Mouse (Mus musculus) splenic B cell, adult 2 months (primary cell): ENCODE results near the gene Aamdc.

ENCODE experiments used
- DNase-seq: peaks from one replicate; pipeline ENCODE4 v3.0.0-alpha.2; 2011; ENCODE audit warnings: low read depth, low spot score
- H3K27me3 ChIP-seq: 2 replicates; pipeline ENCODE4 v1.6.1; 2012; ENCODE audit warnings: mild to moderate bottlenecking, low read length, moderate library complexity, mixed read lengths; ENCODE audit not compliant: control insufficient read depth, poor library complexity, insufficient read depth, severe bottlenecking
- H3K36me3 ChIP-seq: 2 replicates; pipeline ENCODE4 v1.6.1; 2012; ENCODE audit warnings: mild to moderate bottlenecking, low read length, moderate library complexity, mixed read lengths; ENCODE audit not compliant: control insufficient read depth, poor library complexity, insufficient read depth, severe bottlenecking

Aamdc gene

GRCm38 (mm10) chr7:97579067-97579975 is at the start of gene Aamdc, which contains the start of gene Rsf1:
Gene Aamdc, minus strand, starts transcription at chr7:97579497.
Gene Rsf1, plus strand, starts transcription at chr7:97579889.
- peak; percentile 95 for DNase-seq
- Histone ChIP-seq H3K36me3 (no peaks in the 10 kb centered on the region), H3K27me3 (no peaks in the 10 kb centered on the region)

- Histone ChIP-seq H3K36me3 (no peaks in the 10 kb centered on the region; the same call in 1 of the 2 replicates), H3K27me3 (no peaks in the 10 kb centered on the region)
- no peak for DNase-seq
These were observed 44.1 kb upstream of the Aamdc start for GRCm38 (mm10) chr7:97623402-97623801.

- Histone ChIP-seq H3K36me3 (no peaks in the 10 kb centered on the region; the same call in 1 of the 2 replicates), H3K27me3 (no peaks in the 10 kb centered on the region)
- no peak for DNase-seq
These were observed 43.4 kb upstream of the Aamdc start for GRCm38 (mm10) chr7:97622676-97623075.

- Histone ChIP-seq H3K27me3 (no peaks in the 10 kb centered on the region), H3K36me3 (no peaks in the 10 kb centered on the region; the same call in 1 of the 2 replicates)
- DNase-seq = no peak
These were observed 42.0 kb upstream of the Aamdc start for GRCm38 (mm10) chr7:97621346-97621745.

DNA sequence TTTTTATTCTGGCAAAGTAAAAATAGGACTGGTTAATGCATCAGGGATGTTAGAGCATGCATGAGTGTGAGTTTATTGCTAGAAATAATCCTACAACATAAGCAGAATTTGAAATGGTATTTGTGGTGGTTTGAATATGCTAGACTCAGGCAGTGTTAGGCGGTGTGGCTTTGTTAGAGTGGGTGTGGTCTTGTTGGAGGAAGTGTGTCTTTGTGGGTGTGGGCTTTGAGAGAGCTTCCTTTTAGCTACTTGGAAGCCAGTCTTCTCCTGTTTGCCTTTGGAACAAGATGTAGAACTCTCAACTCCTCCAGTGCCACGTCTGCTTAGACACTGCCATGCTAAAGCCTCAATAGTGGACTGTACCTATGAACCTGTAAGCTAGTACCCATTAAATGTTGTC is 19.3 kb upstream of the Aamdc start:
- H3K27me3 ChIP-seq = no peaks in the 10 kb centered on the region
- DNase-seq = peak; percentile 48

DNA sequence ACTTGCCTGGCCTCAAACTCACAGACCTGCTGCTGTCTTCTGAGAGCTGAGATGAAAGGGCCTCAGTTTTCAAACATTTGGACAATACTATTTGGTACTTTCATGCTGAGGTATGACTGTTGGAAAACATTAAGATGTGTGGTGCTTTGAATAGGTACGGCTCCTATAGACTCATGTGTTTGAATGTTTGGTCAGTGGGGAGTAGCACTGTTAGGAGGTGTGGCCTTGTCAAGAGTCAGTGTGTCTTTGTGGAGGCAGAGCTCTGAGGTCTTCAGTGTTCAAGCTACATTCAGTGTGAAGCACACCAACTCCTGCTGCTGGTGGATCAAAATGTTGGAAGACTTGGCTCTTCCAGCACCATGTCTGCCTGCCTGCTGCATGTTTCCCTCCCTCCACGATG is 14.2 kb upstream of the Aamdc start:
- DNase-seq = no peak
- Histone ChIP-seq H3K27me3 (no peaks in the 10 kb centered on the region), H3K36me3 (no peaks in the 10 kb centered on the region)

More for the DNA sequence above, 19.3 kb upstream of the Aamdc start:
- no peaks in the 10 kb centered on the region for H3K36me3 ChIP-seq

DNA sequence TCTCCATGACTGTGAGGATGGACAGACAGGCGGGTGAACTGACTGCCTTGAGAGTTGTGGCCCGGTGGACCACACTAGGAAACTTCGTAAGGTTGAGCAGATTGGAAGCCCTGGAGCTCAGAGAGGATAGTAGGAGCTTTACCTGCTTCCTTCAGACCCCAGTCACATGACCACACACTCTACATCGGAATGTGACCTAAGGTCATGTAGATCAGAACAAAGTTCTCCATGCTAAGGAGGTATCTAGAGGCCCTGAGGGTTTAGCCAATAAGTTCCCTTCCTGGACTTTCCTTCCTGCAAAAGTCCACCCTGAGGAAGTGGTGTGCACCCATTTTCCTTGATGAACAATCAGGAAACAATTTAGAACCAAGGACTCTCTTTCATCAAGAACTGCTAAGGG is 13.1 kb upstream of the Aamdc start:
- no peaks in the 10 kb centered on the region for H3K36me3 ChIP-seq
- DNase-seq = no peak
- no peaks in the 10 kb centered on the region for H3K27me3 ChIP-seq

DNA sequence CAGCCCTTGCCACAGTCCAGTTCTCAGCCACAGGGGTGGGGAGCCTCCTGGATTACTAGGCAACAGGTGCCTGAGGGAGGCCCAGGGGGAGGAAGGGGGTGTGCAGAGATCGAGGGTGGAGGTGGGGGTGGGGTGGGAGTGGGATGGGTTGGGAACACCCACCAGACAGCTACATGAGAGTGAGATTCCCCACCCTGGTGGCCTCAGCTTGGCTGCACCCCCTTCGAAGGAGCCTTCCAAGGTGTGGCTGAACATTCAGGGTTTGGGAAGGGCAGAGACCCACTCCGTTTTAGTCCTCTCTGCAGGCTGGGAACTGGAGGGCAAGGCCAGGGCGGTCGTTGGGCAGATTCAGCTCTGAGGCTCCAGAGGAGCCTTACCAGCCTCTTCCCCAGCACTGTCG is 12.0 kb upstream of the Aamdc start:
- Histone ChIP-seq H3K36me3 (no peaks in the 10 kb centered on the region), H3K27me3 (no peaks in the 10 kb centered on the region)
- DNase-seq = no peak

DNA sequence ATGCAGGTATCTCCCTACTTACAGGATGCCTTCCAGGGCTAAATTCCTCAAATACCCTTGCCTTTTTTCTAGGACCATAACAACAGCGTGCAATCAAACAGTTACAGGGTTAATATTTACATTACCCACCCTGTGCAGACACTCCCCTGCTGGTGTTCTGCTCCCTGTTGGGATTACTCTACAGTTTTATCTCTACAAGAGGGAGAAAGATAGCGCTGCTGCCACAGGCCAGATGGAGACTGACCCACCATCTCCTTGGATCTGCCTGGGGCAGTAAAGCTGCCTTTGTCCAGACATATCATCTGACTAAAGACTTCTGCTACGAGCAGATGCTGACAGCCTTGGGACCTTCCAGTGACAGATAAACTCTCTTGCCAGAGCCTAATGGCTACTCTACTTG is 11.2 kb upstream of the Aamdc start:
- no peaks in the 10 kb centered on the region for H3K27me3 ChIP-seq
- no peaks in the 10 kb centered on the region for H3K36me3 ChIP-seq
- no peak for DNase-seq

GRCm38 (mm10) chr7:97588506-97588905 is 9.2 kb upstream of the Aamdc start:
- no peaks in the 10 kb centered on the region for H3K36me3 ChIP-seq
- no peaks in the 10 kb centered on the region for H3K27me3 ChIP-seq
- no peak for DNase-seq

DNA sequence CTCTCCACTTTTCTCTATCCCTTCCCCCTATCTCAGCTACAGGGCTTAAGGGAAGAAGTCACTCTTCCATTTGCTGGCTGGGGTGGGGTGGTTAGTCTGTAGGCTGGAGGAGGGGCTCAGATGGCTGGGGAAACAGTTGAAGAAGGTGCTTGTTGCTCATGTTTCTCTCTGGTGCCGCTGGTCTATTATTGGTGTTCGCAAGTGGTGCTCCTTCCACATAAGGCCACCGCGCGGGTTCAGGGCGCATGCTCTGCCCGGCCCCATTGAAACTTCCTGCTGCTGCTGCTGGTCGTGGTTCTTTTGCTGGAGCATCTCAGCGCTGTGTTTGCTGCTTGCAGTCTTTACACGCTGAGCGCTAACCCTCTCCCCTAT is 1.5 kb upstream of the Aamdc start:
- DNase-seq = peak; percentile 89
- no peaks in the 10 kb centered on the region for H3K36me3 ChIP-seq
- H3K27me3 ChIP-seq = no peaks in the 10 kb centered on the region

GRCm38 (mm10) chr7:97579976-97580842 is 912 bp upstream of the Aamdc start:
- no peaks in the 10 kb centered on the region for H3K27me3 ChIP-seq
- no peaks in the 10 kb centered on the region for H3K36me3 ChIP-seq
- peak; percentile 44 for DNase-seq

DNA sequence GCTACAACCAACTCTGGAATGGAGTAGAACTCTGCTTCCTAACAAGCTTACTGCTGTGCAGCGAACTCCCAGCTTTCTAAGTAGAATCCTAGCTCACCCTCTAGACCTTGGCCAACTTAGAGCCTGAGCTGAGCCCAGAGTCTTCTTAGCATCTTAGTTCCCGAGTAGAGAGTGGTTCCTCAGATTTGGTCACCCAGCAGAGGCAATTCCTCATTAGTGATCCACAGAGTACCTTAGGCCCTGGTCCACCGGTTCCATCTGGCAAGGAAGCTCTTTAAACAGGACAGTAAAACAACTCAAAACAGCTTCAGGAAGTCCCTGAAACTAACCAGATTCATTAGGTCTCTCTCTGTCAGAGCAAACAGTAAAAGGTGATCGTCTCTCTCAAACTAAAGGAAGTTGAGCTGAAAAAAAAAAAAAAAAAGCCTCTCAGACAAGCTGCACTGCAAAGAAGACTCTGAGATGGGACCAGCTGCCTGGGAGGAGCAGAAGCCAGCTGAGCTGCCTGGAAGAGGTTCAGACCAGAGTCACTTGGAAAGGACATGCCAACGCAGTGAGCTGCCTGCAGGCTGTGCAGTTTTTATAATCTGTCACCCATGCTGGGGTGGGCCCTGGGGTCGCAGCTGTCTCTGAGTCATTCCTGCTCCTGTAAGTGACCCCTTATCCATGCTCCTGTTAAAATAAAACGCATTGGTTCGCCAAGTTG is 783 bp downstream of the Aamdc start:
- Histone ChIP-seq H3K36me3 (no peaks in the 10 kb centered on the region; the same call in 1 of the 2 replicates), H3K27me3 (no peaks in the 10 kb centered on the region)
- DNase-seq = peak; percentile 17

DNA sequence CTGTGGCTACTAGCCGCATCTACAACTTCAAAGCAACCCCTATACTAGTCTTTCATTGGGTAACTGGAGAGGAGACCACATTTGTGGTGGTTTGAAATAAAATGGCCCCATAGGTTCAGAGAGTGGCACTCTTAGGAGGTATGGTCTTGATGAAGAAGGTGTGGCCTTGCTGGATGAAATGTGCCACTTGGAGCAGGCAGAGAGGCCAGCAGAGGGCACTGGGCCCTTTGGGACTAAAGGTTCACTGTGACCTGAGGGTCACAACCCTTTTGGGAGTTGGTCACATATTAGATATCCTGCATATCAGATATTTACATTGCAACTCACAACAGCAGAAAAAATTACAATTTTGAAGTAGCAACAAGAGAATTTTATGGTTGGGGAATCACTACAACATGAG is 8.9 kb downstream of the Aamdc start:
- Histone ChIP-seq H3K36me3 (no peaks in the 10 kb centered on the region; the same call in 1 of the 2 replicates), H3K27me3 (no peaks in the 10 kb centered on the region)
- peak; percentile 45 for DNase-seq
